Mouse (Mus musculus): Measurements from ENCODE around the gene Cyp27a1. TPM values are rescaled to one million over a fixed set of nuclear protein-coding genes. Genes with fewer than 3 reads are reported as not detected.

The Cyp27a1 gene
- polyA plus RNA-seq, 1 experiment from 2014 or later, result 1.2 TPM

Other genes with a start within 250 kb of the Cyp27a1 start
- gene Cnot9, start 207.5 kb upstream of the Cyp27a1 start, polyA plus RNA-seq (2014; fragmentation: Nextera tagmentation; extraction: Ambion mirVana), result 48.6 and 52.9 TPM in 2 replicates
- gene Plcd4, start 170.7 kb upstream of the Cyp27a1 start, polyA plus RNA-seq (2014; fragmentation: Nextera tagmentation; extraction: Ambion mirVana), result 7.5 and 11.9 TPM in 2 replicates
- 27.9 and 28.3 TPM in 2 replicates for gene Usp37, start 169.3 kb upstream of the Cyp27a1 start, polyA plus RNA-seq (2014; fragmentation: Nextera tagmentation; extraction: Ambion mirVana)
- 9.3 and 9.5 TPM in 2 replicates for gene Zfp142, start 125.3 kb upstream of the Cyp27a1 start, polyA plus RNA-seq (2014; fragmentation: Nextera tagmentation; extraction: Ambion mirVana)
- 22.9 and 26.4 TPM in 2 replicates for gene Bcs1l, start 125.3 kb upstream of the Cyp27a1 start, polyA plus RNA-seq (2014; fragmentation: Nextera tagmentation; extraction: Ambion mirVana)
- gene Rnf25, start 112.2 kb upstream of the Cyp27a1 start, polyA plus RNA-seq (2014; fragmentation: Nextera tagmentation; extraction: Ambion mirVana), result 9.4 and 10.6 TPM in 2 replicates
- gene Stk36, start 112.1 kb upstream of the Cyp27a1 start, polyA plus RNA-seq (2014; fragmentation: Nextera tagmentation; extraction: Ambion mirVana), result 14.6 and 17.9 TPM in 2 replicates
- gene Ttll4, start 51.8 kb upstream of the Cyp27a1 start, polyA plus RNA-seq (2014; fragmentation: Nextera tagmentation; extraction: Ambion mirVana), result 11.6 and 17.1 TPM in 2 replicates
- gene Prkag3, start 35.6 kb downstream of the Cyp27a1 start, polyA plus RNA-seq (2014; fragmentation: Nextera tagmentation; extraction: Ambion mirVana), result 0.23 TPM in 1 of 2 replicates, not detected in the other
- gene Wnt6, start 58.3 kb downstream of the Cyp27a1 start, polyA plus RNA-seq (2014; fragmentation: Nextera tagmentation; extraction: Ambion mirVana), result 8.4 TPM in 1 of 2 replicates, not detected in the other
- not detected in 2 replicates for gene Wnt10a, start 77.9 kb downstream of the Cyp27a1 start, polyA plus RNA-seq (2014; fragmentation: Nextera tagmentation; extraction: Ambion mirVana)
- gene Cdk5r2, start 141.4 kb downstream of the Cyp27a1 start, polyA plus RNA-seq (2014; fragmentation: Nextera tagmentation; extraction: Ambion mirVana), result 14.4 and 19.6 TPM in 2 replicates
- not detected in 2 replicates for gene Fev, start 171.8 kb downstream of the Cyp27a1 start, polyA plus RNA-seq (2014; fragmentation: Nextera tagmentation; extraction: Ambion mirVana)
- 0.40 and 1.7 TPM in 2 replicates for gene Cryba2, start 179.6 kb downstream of the Cyp27a1 start, polyA plus RNA-seq (2014; fragmentation: Nextera tagmentation; extraction: Ambion mirVana)
- 0.26 and 0.74 TPM in 2 replicates for gene Cfap65, start 222.0 kb downstream of the Cyp27a1 start, polyA plus RNA-seq (2014; fragmentation: Nextera tagmentation; extraction: Ambion mirVana)
- 0.24 and 0.32 TPM in 2 replicates for gene Ihh, start 238.1 kb downstream of the Cyp27a1 start, polyA plus RNA-seq (2014; fragmentation: Nextera tagmentation; extraction: Ambion mirVana)